Mouse (Mus musculus): ENCODE measurements around the gene Mrps27.

- TF ChIP-seq CTCF (IDR thresholded peaks at IDR 0.05; ENCODE audit: low read depth, low read length) = peak; percentile 55
- TF ChIP-seq POLR2A (IDR thresholded peaks at IDR 0.05; ENCODE audit: borderline replicate concordance, low read depth, low read length) = no peak
Observed at GRCm38 (mm10) chr13:99352758-99353489, 8.3 kb downstream of the Mrps27 start.
